Mouse (Mus musculus) retina, postnatal 1 day (tissue): ENCODE results near the gene Tigd4.

Experiments
- DNase-seq: peaks from one replicate; pipeline ENCODE4 v3.0.0-alpha.2; 2012

Gene Tigd4

DNA sequence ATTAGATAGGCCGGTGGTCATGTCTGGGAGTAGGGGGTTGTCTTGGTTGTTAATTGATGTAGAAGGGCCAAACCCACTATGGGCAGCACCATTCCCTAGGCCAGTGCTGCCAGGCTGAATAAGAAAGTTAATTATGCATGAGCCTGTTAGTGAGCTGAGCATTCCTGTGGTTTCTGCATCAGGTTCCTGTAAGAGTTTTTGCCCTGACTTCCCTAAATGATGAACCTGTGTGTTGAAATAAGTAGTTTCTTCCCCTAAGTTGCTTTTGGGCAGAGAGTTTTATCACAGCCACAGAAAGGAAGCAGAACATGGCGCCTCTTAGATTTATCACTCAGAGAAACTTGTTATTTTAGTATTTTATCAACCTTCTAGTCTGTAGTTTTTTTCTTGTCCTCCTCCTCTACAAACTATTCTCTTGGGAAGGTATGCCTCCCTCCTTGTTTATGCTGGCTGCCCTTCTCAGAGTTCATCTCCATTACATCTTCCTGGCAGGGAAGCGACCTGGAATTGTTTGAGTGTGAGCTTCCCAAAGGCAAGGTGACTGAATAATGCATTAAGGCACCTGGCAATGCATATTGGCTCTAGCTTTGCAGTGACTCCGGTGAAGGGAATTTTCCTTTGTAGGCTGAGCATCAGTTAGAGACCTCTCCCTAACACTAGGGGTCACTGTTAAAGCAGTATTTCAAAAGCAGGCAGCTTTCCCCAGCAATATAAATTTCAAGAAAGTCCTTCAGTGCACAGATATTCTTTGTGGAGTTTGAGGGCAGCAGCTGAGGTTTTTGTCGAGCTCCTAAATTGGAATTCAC is 21.9 kb downstream of the Tigd4 start:
- DNase-seq: peak; percentile 64

DNA sequence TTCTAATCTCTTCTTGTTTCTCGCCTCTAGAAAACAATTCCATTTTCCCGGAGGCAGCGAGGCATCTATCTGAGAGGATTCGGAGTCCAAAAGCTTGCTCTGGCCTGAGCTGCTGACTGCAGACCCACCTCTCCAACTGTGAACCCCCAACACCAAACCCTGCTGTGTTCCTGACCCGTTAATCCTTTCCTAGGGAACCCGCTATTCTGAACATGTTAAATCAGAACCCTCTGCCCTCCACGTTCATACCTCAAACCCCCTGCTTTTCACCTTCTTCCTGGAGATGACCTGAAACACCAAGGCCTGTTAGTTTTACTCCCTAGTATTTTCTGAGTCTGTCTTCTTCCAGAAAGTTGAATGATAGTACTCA is 22.5 kb downstream of the Tigd4 start:
- DNase-seq: no peak

DNA sequence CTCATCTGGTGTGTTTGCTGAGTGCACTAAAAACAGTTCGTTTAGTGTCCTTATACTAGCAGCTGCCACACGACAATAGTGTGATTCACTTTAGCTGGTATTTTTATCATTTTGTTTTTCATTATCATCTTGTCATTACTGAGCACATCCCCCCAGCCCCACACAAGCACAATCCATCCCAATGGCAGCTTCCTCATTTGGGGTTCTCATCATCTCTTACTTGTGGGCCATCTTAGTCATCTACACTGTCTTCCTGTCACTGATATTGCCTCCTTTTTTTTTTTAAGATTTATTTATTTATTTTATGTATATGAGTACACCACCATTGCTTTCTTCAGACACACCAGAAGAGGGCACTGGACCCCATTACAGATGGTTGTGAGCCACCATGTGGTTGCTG is 25.3 kb downstream of the Tigd4 start:
- DNase-seq: no peak

DNA sequence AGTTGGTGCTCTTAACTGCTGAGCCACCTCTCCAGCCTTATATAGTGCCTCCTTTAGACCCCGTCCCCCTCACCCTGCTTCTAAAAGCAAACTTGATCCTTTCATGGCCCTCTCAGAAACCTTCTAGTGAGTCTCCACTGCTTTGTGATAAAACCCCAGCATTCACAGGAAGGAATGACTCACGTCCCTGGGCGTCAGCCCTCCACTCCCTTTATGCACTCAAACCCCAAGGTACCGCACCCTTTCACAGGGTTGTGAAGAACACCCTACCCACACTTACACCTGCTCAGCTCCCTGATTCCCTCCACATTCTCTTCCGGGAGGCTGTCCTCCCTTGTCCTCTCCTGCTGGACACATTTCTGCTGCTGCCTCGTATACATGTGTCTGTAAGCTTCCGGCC is 25.7 kb downstream of the Tigd4 start:
- DNase-seq: no peak

GRCm38 (mm10) chr3:84619725-84620124 is 26.4 kb downstream of the Tigd4 start:
- DNase-seq: no peak

DNA sequence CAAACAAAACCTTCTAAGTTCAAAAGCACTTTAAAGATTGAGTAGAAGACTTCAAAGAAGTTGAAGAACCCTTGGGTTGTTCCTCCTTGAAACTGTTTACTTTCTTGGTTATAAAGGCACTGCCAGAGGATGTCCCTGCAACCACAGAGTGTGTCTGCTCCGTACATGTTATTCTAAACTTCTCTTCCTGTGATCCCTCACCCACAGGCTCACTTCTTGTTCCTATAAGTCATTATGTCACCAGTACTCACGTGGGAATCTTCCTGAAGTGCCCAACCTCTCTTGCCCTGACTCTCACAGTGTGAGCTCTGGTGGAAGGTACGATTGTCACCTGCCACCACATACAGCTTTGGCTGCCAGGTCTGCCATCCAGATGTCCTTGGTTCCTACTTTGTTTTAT is 28.7 kb downstream of the Tigd4 start:
- DNase-seq: no peak

GRCm38 (mm10) chr3:84631586-84631985 is 38.2 kb downstream of the Tigd4 start:
- no peak for DNase-seq

DNA sequence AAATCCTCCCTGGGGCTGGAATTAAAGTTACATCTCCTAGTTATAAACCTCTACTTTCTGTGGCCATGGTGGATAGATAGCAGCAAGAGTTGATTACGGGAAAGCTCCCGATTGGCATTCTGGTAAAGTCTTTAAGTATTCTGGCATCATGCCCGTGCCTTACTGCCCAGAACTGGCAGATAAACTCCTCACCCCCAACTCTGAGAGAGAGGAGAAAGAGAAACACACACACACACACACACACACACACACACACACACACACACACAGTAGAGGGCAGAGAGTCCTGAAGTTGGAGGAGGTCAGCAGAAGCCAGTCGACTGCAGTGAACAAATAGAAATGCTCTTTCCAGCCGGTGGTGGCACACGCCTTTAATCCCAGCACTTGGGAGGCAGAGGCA is 43.7 kb downstream of the Tigd4 start:
- no peak for DNase-seq

DNA sequence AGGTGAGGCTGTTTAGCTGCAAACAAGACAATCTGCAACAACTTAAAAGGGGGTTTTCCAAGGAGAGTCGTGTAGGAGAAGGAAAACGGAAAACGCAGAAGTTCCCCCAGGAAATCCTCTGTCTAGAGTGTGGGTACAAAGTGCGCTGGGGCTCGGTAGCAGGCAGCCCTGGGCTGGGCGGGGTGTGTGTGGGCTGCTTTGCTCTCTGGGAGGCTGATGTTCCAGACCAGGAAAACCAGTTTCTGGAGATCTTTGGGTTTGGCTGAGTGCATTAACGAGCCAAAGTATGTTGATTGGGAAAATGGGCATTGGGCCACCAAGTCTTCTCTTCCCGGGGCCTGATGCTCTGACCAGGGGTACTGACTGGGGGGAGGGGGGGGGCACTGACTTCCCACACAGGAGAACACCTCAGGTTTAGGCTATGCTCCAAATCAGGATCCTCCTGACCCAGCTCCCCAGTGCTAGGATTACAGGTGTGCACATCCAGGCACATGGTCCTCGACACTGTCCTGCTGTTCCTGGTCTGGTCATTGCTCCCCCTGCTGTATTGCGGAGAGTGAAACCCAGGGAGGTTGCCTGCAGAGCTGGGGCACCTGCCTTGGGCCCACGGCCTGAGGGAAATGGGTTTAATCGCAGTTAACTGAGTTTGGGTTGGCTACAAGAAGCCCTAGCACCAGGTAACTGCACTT is 44.7 kb downstream of the Tigd4 start:
- no peak for DNase-seq

DNA sequence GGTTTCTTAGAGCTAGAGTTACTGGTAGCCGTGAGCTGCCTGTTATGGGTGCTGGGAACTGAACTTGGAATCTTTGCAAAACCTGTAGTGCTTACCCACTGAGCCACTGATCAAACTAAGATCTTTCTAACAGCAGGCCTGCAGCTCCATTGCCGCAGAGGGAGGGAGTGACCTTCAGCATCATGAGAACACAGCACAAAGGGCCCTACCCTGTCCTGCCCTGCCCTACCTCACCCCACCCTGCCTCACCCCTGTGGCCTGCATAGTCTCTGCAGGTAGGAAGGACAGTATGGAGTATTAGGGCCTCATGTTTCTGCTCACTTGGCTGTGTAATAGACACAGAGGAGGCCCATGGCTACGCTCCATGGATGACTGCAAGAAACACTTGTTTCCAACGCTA is 45.5 kb downstream of the Tigd4 start:
- no peak for DNase-seq

GRCm38 (mm10) chr3:84639767-84640500 is 46.6 kb downstream of the Tigd4 start:
- no peak for DNase-seq

- DNase-seq: no peak
Observed at GRCm38 (mm10) chr3:84640536-84640935, 47.2 kb downstream of the Tigd4 start.

DNA sequence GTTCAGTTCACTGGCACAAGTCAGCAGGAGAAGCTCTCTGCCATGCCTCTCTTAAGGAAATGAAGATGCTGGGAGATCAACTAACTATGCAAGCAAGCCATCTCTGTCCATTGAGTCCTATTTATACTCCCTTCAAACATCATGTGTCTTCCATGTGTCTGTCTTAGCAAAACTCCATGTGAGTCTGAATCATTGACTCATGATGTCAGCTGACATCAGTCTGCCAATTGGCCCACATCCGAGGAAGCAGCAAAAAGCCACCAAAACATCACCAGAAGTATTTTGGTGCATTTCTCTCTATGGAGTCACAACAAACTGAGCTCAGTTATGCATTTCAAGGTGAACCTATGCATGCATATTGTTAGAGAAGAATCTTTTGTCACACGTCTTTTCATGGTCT is 48.0 kb downstream of the Tigd4 start:
- no peak for DNase-seq

- no peak for DNase-seq
Observed at GRCm38 (mm10) chr3:84642942-84643341, 49.6 kb downstream of the Tigd4 start.

- no peak for DNase-seq
Observed at GRCm38 (mm10) chr3:84645156-84646006, 52.0 kb downstream of the Tigd4 start.

DNA sequence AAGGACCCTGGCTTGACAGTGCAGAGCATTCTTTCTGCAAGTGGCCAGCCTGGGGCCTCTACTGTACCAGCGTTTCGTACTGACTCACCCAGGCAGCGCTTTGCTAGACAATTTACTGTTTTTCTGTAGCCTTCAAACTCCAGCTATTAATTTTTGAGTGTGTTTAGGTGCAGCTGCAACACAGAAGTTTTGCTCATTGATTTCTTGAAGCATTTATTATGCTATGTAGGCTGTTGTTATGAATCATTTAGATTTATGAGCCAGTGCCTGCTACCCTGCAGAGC is 52.6 kb downstream of the Tigd4 start:
- no peak for DNase-seq

GRCm38 (mm10) chr3:84646331-84646845 is 53.0 kb downstream of the Tigd4 start:
- no peak for DNase-seq
